Mouse (Mus musculus): ENCODE measurements around the gene Tmem222. TPM values are rescaled to one million over a fixed set of nuclear protein-coding genes. Genes with fewer than 3 reads are reported as not detected.

Gene Tmem222
- polyA plus RNA-seq (2014; fragmentation: Nextera tagmentation; extraction: Ambion mirVana): 114 and 118 TPM in 2 replicates

- Histone ChIP-seq H3K27ac (ENCODE audit: low read depth, low read length) (peak within 1 kb of the TSS; percentile 91), H3K4me1 (ENCODE audit: control insufficient read depth, insufficient read depth, low read length) (peaks cover 14% of the 10 kb centered on the region), H3K27me3 (ENCODE audit: control insufficient read depth, insufficient read depth, low read length) (no peaks in the 10 kb centered on the region), H3K36me3 (ENCODE audit: control insufficient read depth, insufficient read depth, low read length) (no peaks in the 10 kb centered on the region), H3K9ac (replicated peaks; ENCODE audit: low read depth, low read length) (peak within 1 kb of the TSS; percentile 76), H3K4me3 (ENCODE audit: low read depth, low read length) (peak within 1 kb of the TSS; percentile 80), H3K9me3 (ENCODE audit: control insufficient read depth, low read length) (no peaks in the 10 kb centered on the region), H3K4me2 (ENCODE audit: low read depth, low read length) (peak within 1 kb of the TSS; percentile 41)
- peak; percentile 92 for ATAC-seq (ENCODE audit: low read depth)
- under 1% methylated on average over 73 of the region's 73 CpGs for WGBS
These were observed at the start of gene Tmem222 for GRCm38 (mm10) chr4:133277104-133278026. Gene Tmem222, minus strand, starts transcription at chr4:133277792.

GRCm38 (mm10) chr4:133319667-133320066, 42.1 kb upstream of the Tmem222 start:
- ATAC-seq (ENCODE audit: low read depth): no peak
- 85% methylated on average over 3 of the region's 3 CpGs for WGBS
- no peaks in the 10 kb centered on the region for H3K9me3 ChIP-seq (ENCODE audit: control insufficient read depth, low read length)
- 0 out of 2 replicates have a peak, but pooled peaks cover 9% of the 10 kb centered on the region for H3K36me3 ChIP-seq (ENCODE audit: control insufficient read depth, insufficient read depth, low read length)
- no peaks in the 10 kb centered on the region for H3K4me1 ChIP-seq (ENCODE audit: control insufficient read depth, insufficient read depth, low read length)
- no peaks in the 10 kb centered on the region for H3K27me3 ChIP-seq (ENCODE audit: control insufficient read depth, insufficient read depth, low read length)
- H3K4me2 ChIP-seq (ENCODE audit: low read depth, low read length): no peak overlapping the region
- H3K4me3 ChIP-seq (ENCODE audit: low read depth, low read length): no peak overlapping the region
- no peak overlapping the region for H3K27ac ChIP-seq (ENCODE audit: low read depth, low read length)
- H3K9ac ChIP-seq (replicated peaks; ENCODE audit: low read depth, low read length): no peak overlapping the region

GRCm38 (mm10) chr4:133315991-133316390, 38.4 kb upstream of the Tmem222 start:
- no peaks in the 10 kb centered on the region for H3K9me3 ChIP-seq (ENCODE audit: control insufficient read depth, low read length)
- no peaks in the 10 kb centered on the region for H3K36me3 ChIP-seq (ENCODE audit: control insufficient read depth, insufficient read depth, low read length)
- ATAC-seq (ENCODE audit: low read depth): no peak
- H3K4me3 ChIP-seq (ENCODE audit: low read depth, low read length): no peak overlapping the region
- no peaks in the 10 kb centered on the region for H3K27me3 ChIP-seq (ENCODE audit: control insufficient read depth, insufficient read depth, low read length)
- no peak overlapping the region for H3K27ac ChIP-seq (ENCODE audit: low read depth, low read length)
- WGBS: 88% methylated on average over 5 of the region's 5 CpGs
- no peaks in the 10 kb centered on the region for H3K4me1 ChIP-seq (ENCODE audit: control insufficient read depth, insufficient read depth, low read length)
- no peak overlapping the region for H3K9ac ChIP-seq (replicated peaks; ENCODE audit: low read depth, low read length)
- H3K4me2 ChIP-seq (ENCODE audit: low read depth, low read length): no peak overlapping the region

GRCm38 (mm10) chr4:133314896-133315295, 37.3 kb upstream of the Tmem222 start:
- Histone ChIP-seq H3K9ac (replicated peaks; ENCODE audit: low read depth, low read length) (no peak overlapping the region), H3K36me3 (ENCODE audit: control insufficient read depth, insufficient read depth, low read length) (no peaks in the 10 kb centered on the region), H3K4me1 (ENCODE audit: control insufficient read depth, insufficient read depth, low read length) (no peaks in the 10 kb centered on the region), H3K27ac (ENCODE audit: low read depth, low read length) (no peak overlapping the region), H3K27me3 (ENCODE audit: control insufficient read depth, insufficient read depth, low read length) (no peaks in the 10 kb centered on the region), H3K9me3 (ENCODE audit: control insufficient read depth, low read length) (no peaks in the 10 kb centered on the region), H3K4me2 (ENCODE audit: low read depth, low read length) (no peak overlapping the region), H3K4me3 (ENCODE audit: low read depth, low read length) (no peak overlapping the region)
- WGBS: 84% methylated on average over 8 of the region's 8 CpGs
- ATAC-seq (ENCODE audit: low read depth): no peak

- no peaks in the 10 kb centered on the region for H3K9me3 ChIP-seq (ENCODE audit: control insufficient read depth, low read length)
- H3K4me3 ChIP-seq (ENCODE audit: low read depth, low read length): no peak overlapping the region
- no peak overlapping the region for H3K4me2 ChIP-seq (ENCODE audit: low read depth, low read length)
- H3K36me3 ChIP-seq (ENCODE audit: control insufficient read depth, insufficient read depth, low read length): no peaks in the 10 kb centered on the region
- ATAC-seq (ENCODE audit: low read depth): no peak
- WGBS: 0% methylated on average over 3 of the region's 3 CpGs
- no peak overlapping the region for H3K9ac ChIP-seq (replicated peaks; ENCODE audit: low read depth, low read length)
- no peaks in the 10 kb centered on the region for H3K27me3 ChIP-seq (ENCODE audit: control insufficient read depth, insufficient read depth, low read length)
- H3K27ac ChIP-seq (ENCODE audit: low read depth, low read length): no peak overlapping the region
- no peaks in the 10 kb centered on the region for H3K4me1 ChIP-seq (ENCODE audit: control insufficient read depth, insufficient read depth, low read length)
These were observed 32.4 kb upstream of the Tmem222 start for GRCm38 (mm10) chr4:133309948-133310347.

GRCm38 (mm10) chr4:133307331-133307730, 29.7 kb upstream of the Tmem222 start:
- Histone ChIP-seq H3K9ac (replicated peaks; ENCODE audit: low read depth, low read length) (no peak overlapping the region), H3K9me3 (ENCODE audit: control insufficient read depth, low read length) (no peaks in the 10 kb centered on the region), H3K4me3 (ENCODE audit: low read depth, low read length) (no peak overlapping the region), H3K27ac (ENCODE audit: low read depth, low read length) (no peak overlapping the region), H3K27me3 (ENCODE audit: control insufficient read depth, insufficient read depth, low read length) (no peaks in the 10 kb centered on the region), H3K4me1 (ENCODE audit: control insufficient read depth, insufficient read depth, low read length) (no peaks in the 10 kb centered on the region), H3K4me2 (ENCODE audit: low read depth, low read length) (no peak overlapping the region), H3K36me3 (ENCODE audit: control insufficient read depth, insufficient read depth, low read length) (peaks cover 15% of the 10 kb centered on the region)
- WGBS: 44% methylated on average over 3 of the region's 3 CpGs
- ATAC-seq (ENCODE audit: low read depth): no peak

- WGBS: 87% methylated on average over 7 of the region's 7 CpGs
- no peak overlapping the region for H3K4me2 ChIP-seq (ENCODE audit: low read depth, low read length)
- H3K9me3 ChIP-seq (ENCODE audit: control insufficient read depth, low read length): no peaks in the 10 kb centered on the region
- peaks cover 21% of the 10 kb centered on the region for H3K36me3 ChIP-seq (ENCODE audit: control insufficient read depth, insufficient read depth, low read length)
- ATAC-seq (ENCODE audit: low read depth): no peak
- H3K27ac ChIP-seq (ENCODE audit: low read depth, low read length): no peak overlapping the region
- H3K4me3 ChIP-seq (ENCODE audit: low read depth, low read length): no peak overlapping the region
- H3K4me1 ChIP-seq (ENCODE audit: control insufficient read depth, insufficient read depth, low read length): no peaks in the 10 kb centered on the region
- no peaks in the 10 kb centered on the region for H3K27me3 ChIP-seq (ENCODE audit: control insufficient read depth, insufficient read depth, low read length)
- no peak overlapping the region for H3K9ac ChIP-seq (replicated peaks; ENCODE audit: low read depth, low read length)
These were observed 28.2 kb upstream of the Tmem222 start for GRCm38 (mm10) chr4:133305825-133306224.

GRCm38 (mm10) chr4:133304770-133305169, 27.2 kb upstream of the Tmem222 start:
- no peak for ATAC-seq (ENCODE audit: low read depth)
- Histone ChIP-seq H3K27me3 (ENCODE audit: control insufficient read depth, insufficient read depth, low read length) (no peaks in the 10 kb centered on the region), H3K4me2 (ENCODE audit: low read depth, low read length) (no peak overlapping the region), H3K9me3 (ENCODE audit: control insufficient read depth, low read length) (no peaks in the 10 kb centered on the region), H3K4me3 (ENCODE audit: low read depth, low read length) (no peak overlapping the region), H3K9ac (replicated peaks; ENCODE audit: low read depth, low read length) (no peak overlapping the region), H3K27ac (ENCODE audit: low read depth, low read length) (no peak overlapping the region), H3K4me1 (ENCODE audit: control insufficient read depth, insufficient read depth, low read length) (no peaks in the 10 kb centered on the region; the same call in 1 of the 2 replicates), H3K36me3 (ENCODE audit: control insufficient read depth, insufficient read depth, low read length) (peaks cover 27% of the 10 kb centered on the region)
- WGBS: 93% methylated on average over 7 of the region's 7 CpGs

- H3K36me3 ChIP-seq (ENCODE audit: control insufficient read depth, insufficient read depth, low read length): peaks cover 27% of the 10 kb centered on the region
- no peak overlapping the region for H3K4me2 ChIP-seq (ENCODE audit: low read depth, low read length)
- H3K27ac ChIP-seq (ENCODE audit: low read depth, low read length): no peak overlapping the region
- no peak for ATAC-seq (ENCODE audit: low read depth)
- peaks cover 16% of the 10 kb centered on the region; the same call in 1 of the 2 replicates for H3K4me1 ChIP-seq (ENCODE audit: control insufficient read depth, insufficient read depth, low read length)
- no peaks in the 10 kb centered on the region for H3K9me3 ChIP-seq (ENCODE audit: control insufficient read depth, low read length)
- no peak overlapping the region for H3K9ac ChIP-seq (replicated peaks; ENCODE audit: low read depth, low read length)
- no peak overlapping the region for H3K4me3 ChIP-seq (ENCODE audit: low read depth, low read length)
- H3K27me3 ChIP-seq (ENCODE audit: control insufficient read depth, insufficient read depth, low read length): no peaks in the 10 kb centered on the region
- WGBS: 91% methylated on average over 5 of the region's 5 CpGs
These were observed 25.1 kb upstream of the Tmem222 start for GRCm38 (mm10) chr4:133302668-133303067.
